Mouse (Mus musculus): ENCODE measurements at regions not wholly inside any gene's neighbourhood (a gene's known extent, or its start where the extent isn't known, plus 50 kb on each side); places are given as distances from the start of the nearest gene placed in this dataset.

DNA sequence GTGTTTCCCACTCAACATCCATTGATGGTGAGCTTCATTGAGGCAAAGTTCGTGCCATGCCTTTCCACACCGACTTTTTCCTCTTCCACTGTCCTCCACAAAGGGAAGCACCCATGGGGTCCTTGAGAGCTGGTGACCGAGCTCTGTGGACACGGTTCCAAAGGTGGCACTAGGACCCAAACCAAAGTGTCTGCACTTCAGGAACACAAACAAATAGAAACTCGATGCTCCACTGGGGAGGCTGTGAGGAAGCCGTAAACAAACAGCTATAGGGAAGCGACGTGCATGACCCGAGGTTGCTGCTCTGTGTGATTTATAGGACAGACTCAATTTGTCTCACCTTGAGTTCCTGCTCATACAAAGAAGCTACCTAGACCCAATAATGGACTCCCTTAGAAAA is 257.5 kb downstream of the Ankrd50 start:
- ATAC-seq (replicated peaks; ENCODE audit: poor library complexity, severe bottlenecking) = no peak

GRCm38 (mm10) chr3:38226147-38226546 is 258.5 kb downstream of the Ankrd50 start:
- ATAC-seq (replicated peaks; ENCODE audit: poor library complexity, severe bottlenecking) = no peak

DNA sequence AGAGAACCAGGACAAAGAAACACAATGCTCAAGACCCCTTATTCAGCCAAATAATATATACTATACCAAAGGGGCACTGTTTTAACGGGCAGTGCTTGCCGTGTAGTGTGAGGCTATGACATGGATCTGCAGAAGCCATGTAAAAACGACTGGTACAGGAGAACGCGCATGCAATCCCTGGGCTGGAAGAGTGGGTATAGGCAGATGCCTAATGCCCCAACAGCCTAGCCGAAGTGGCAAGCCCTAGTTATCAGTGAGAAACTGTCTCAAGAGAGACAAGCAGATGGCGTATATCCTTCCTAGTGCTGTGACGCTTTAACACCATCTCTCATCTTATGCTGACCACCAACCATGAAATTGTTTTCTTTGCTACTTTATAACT is 262.8 kb downstream of the Ankrd50 start:
- no peak for ATAC-seq (replicated peaks; ENCODE audit: poor library complexity, severe bottlenecking)

GRCm38 (mm10) chr3:38220934-38221833 is 263.5 kb downstream of the Ankrd50 start:
- peak; percentile 72 for ATAC-seq (replicated peaks; ENCODE audit: poor library complexity, severe bottlenecking)

GRCm38 (mm10) chr3:38209081-38209480 is 275.6 kb downstream of the Ankrd50 start:
- ATAC-seq (replicated peaks; ENCODE audit: poor library complexity, severe bottlenecking) = no peak; the same call in 1 of the 2 replicates

- no peak for ATAC-seq (replicated peaks; ENCODE audit: poor library complexity, severe bottlenecking)
These were observed 276.8 kb downstream of the Ankrd50 start for GRCm38 (mm10) chr3:38207867-38208266.

GRCm38 (mm10) chr3:38201861-38202656 is 282.6 kb downstream of the Ankrd50 start:
- ATAC-seq (replicated peaks; ENCODE audit: poor library complexity, severe bottlenecking) = peak; percentile 90

- no peak for ATAC-seq (replicated peaks; ENCODE audit: poor library complexity, severe bottlenecking)
These were observed 290.6 kb downstream of the Ankrd50 start for GRCm38 (mm10) chr3:38194001-38194400.

GRCm38 (mm10) chr3:38187406-38187896 is 297.2 kb downstream of the Ankrd50 start:
- ATAC-seq (replicated peaks; ENCODE audit: poor library complexity, severe bottlenecking) = peak; percentile 80

- no peak for ATAC-seq (replicated peaks; ENCODE audit: poor library complexity, severe bottlenecking)
These were observed 298.1 kb downstream of the Ankrd50 start for GRCm38 (mm10) chr3:38186503-38186902.

GRCm38 (mm10) chr3:38178295-38178694 is 306.3 kb downstream of the Ankrd50 start:
- ATAC-seq (replicated peaks; ENCODE audit: poor library complexity, severe bottlenecking) = peak; percentile 41

- no peak for ATAC-seq (replicated peaks; ENCODE audit: poor library complexity, severe bottlenecking)
These were observed 308.7 kb downstream of the Ankrd50 start for GRCm38 (mm10) chr3:38175946-38176345.

DNA sequence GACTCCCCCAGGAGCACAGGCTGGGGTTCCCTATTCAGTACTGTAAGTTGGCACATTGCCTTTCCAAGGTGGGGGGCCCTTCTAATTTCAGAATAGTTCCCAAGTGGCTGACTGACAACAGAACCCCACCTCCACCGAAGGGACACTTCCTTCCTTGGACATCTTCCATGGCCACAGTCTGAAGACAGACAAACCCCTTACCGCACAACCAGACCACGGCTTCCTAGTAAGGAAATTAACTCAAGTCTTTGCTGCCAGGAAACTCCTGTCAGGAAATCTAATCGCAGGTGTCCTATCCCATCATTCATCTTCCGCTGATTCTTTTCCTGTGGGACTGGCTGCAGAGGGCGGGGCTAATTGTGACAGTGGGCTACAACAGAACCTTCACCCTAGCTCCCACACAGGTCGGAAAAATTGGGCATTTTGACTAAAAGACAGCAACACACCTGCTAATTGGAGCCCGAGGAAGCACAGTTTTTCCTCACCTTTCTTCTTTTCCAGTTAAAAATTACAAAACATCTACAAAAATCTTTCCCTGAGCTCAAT is 309.8 kb downstream of the Ankrd50 start:
- ATAC-seq (replicated peaks; ENCODE audit: poor library complexity, severe bottlenecking) = peak; percentile 75

- ATAC-seq (replicated peaks; ENCODE audit: poor library complexity, severe bottlenecking) = no peak
These were observed 332.2 kb downstream of the Ankrd50 start for GRCm38 (mm10) chr3:38152408-38152807.

GRCm38 (mm10) chr3:38151821-38152220 is 332.8 kb downstream of the Ankrd50 start:
- ATAC-seq (replicated peaks; ENCODE audit: poor library complexity, severe bottlenecking) = no peak

DNA sequence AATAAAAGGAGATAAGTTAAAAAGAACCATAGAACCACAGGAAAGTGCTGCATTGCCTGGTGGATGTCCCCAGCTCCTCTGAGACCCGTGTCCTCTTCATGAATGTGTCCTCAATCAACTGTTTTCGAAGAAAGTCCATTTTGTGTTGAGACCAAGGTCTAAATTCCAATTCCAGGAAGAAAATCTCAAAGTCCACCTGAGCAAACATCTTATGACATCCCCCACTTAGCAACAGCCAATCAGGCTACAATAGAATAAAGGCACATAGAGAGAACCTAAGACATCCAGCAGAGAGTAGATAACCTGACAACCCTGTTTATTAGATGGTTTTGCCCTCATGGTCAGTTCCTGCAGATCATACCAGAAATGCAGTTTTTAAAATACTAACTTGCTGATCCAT is 338.0 kb downstream of the Ankrd50 start:
- ATAC-seq (replicated peaks; ENCODE audit: poor library complexity, severe bottlenecking) = no peak

- no peak for ATAC-seq (replicated peaks; ENCODE audit: poor library complexity, severe bottlenecking)
These were observed 339.2 kb downstream of the Ankrd50 start for GRCm38 (mm10) chr3:38145444-38145843.

DNA sequence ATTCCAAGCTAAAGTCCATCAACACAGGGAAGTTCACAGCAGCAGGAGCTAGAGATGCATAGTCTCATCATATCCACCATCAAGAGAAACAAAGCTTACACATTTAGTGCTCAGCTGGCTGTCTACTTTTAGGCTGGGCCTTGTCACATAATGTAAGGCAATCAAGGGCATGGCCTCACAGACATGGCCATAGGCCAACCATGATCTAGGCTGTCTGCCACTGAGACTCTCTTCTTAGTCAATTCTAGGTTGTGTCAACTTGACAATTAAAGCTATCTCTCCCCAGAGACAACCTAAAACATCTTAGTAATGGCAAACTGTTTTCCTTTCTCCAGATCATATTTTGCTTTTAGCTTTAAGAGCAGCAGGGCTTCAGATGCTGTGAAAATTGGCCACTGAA is 340.0 kb downstream of the Ankrd50 start:
- no peak for ATAC-seq (replicated peaks; ENCODE audit: poor library complexity, severe bottlenecking)

DNA sequence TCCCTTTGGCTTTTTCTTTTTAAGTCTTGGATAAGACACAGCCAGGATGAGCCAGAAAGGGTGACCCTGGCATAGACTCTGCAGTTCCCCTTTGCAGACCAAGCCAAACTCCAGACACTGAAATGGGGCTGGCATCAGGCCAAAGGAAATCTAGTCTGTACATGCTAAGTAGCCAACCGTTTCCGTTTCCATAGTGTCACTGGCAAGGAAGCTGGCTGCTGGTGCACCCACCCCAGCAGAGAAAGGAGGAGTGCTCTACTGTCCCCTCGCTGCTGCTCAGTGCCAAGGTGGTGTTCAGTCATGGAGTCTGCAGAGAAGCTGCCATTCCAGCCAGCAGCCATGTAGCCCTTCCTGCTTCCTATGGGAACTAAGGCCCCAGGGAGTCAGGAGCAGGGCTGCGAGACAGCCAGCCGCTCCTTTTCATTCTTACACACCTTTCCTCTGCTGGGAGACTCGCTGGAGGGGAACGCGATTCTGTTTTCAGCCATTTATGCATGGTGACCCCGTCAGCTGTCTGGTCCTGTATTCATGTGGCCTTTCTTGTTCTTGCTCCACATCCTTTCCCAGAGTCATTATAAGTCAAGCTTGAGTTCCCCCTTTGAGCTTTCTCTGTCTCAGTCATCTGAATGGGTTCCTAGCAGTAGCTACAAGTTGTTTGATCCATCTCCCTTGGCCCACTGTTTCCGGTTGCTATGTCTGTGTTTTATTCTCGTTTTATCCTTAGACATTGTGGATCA is 341.3 kb downstream of the Ankrd50 start:
- ATAC-seq (replicated peaks; ENCODE audit: poor library complexity, severe bottlenecking) = peak; percentile 84

DNA sequence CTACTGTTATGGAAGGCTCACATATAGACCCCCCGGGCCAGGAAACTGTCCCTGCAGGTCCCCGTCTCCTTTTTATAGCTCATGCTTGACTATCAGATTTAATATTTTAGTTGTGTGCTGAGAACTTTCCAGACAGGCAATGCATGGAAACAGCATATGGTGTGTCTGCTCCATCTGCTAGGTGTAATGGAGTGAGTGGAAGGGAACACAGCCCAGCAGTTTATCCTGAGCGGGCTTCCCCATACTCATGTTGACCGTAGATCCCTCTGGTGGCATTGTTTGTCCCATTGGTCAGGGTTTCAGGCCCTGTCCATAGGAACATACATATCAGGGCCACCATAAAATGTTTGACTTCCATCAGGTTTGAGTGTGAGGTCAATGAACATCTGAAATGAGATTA is 345.3 kb downstream of the Ankrd50 start:
- no peak for ATAC-seq (replicated peaks; ENCODE audit: poor library complexity, severe bottlenecking)
